Mouse (Mus musculus) forebrain, embryonic 15.5 days (tissue): ENCODE data around the gene Cspg4. TPM values are rescaled to one million over a fixed set of nuclear protein-coding genes. Genes with fewer than 3 reads are reported as not detected.
A peak's percentile ranks its signal among the peaks of the same experiment; 100 is the strongest.

ENCODE experiments used
- ATAC-seq: fragments of 200-750 bp; cut with Nextera tagmentation; replicated peaks from 2 replicates; pipeline ENCODE4 v1.8.0; 2017; ENCODE audit warnings: mild to moderate bottlenecking, moderate TSS enrichment, moderate library complexity
- H3K27ac ChIP-seq: fragments of 300-500 bp; sonication (generic); replicated peaks from 2 replicates; pipeline ENCODE4 v1.5.1; 2015; ENCODE audit warnings: mild to moderate bottlenecking, inconsistent platforms
- H3K27me3 ChIP-seq: fragments of 300-500 bp; sonication (generic); 2 replicates; pipeline ENCODE4 v1.6.1; 2015; ENCODE audit warnings: inconsistent platforms
- H3K36me3 ChIP-seq: fragments of 300-500 bp; sonication (generic); 2 replicates; pipeline ENCODE4 v1.6.1; 2015; ENCODE audit warnings: mild to moderate bottlenecking, inconsistent platforms
- H3K4me1 ChIP-seq: fragments of 300-500 bp; sonication (generic); 2 replicates; pipeline ENCODE4 v1.6.1; 2015; ENCODE audit warnings: inconsistent platforms
- H3K4me2 ChIP-seq: fragments of 300-500 bp; sonication (generic); replicated peaks from 2 replicates; pipeline ENCODE4 v1.6.1; 2015; ENCODE audit warnings: mild to moderate bottlenecking, inconsistent platforms
- H3K4me3 ChIP-seq: fragments of 300-500 bp; sonication (generic); 2 replicates; pipeline ENCODE4 v1.5.1; 2015; ENCODE audit warnings: mild to moderate bottlenecking, inconsistent platforms
- H3K9ac ChIP-seq: fragments of 300-500 bp; sonication (generic); replicated peaks from 2 replicates; pipeline ENCODE4 v1.6.1; 2015; ENCODE audit warnings: mild to moderate bottlenecking, inconsistent platforms
- H3K9me3 ChIP-seq: fragments of 300-500 bp; sonication (generic); 2 replicates; pipeline ENCODE4 v1.6.1; 2016; ENCODE audit warnings: inconsistent platforms
- WGBS: fragments of 180-500 bp; shearing (Covaris S2); methylation state at CpG from one replicate; pipeline ENCODE4 v1.1.7; 2015; ENCODE audit warnings: mixed read lengths; 5-methylcytosine and 5-hydroxymethylcytosine counted together
- polyA plus RNA-seq: library from polyadenylated mRNA; unstranded; fragments of >200 nt; fragmentation: Nextera tagmentation; extraction: Ambion mirVana; gene quantifications from 2 replicates; pipeline ENCODE4 v1.2.1, GENCODE M21; 2015

The Cspg4 gene
- polyA plus RNA-seq: 5.1 and 6.0 TPM in 2 replicates

GRCm38 (mm10) chr9:56864832-56865231 lies at the start of gene Cspg4:
TSS of gene Cspg4 (plus strand) at chr9:56865033.
- peaks cover 14% of the 10 kb centered on the region; the same call in 1 of the 2 replicates for H3K27me3 ChIP-seq
- H3K36me3 ChIP-seq: no peaks in the 10 kb centered on the region
- ATAC-seq: no peak
- peaks cover 32% of the 10 kb centered on the region for H3K4me1 ChIP-seq
- H3K9ac ChIP-seq: peak within 1 kb of the TSS; percentile 26; the same call in 1 of the 2 replicates
- no peak within 1 kb of the TSS for H3K27ac ChIP-seq
- H3K4me3 ChIP-seq: peak within 1 kb of the TSS; percentile 30
- 3% methylated on average over 24 of the region's 24 CpGs for WGBS
- peak within 1 kb of the TSS; percentile 40 for H3K4me2 ChIP-seq
- H3K9me3 ChIP-seq: no peaks in the 10 kb centered on the region

DNA sequence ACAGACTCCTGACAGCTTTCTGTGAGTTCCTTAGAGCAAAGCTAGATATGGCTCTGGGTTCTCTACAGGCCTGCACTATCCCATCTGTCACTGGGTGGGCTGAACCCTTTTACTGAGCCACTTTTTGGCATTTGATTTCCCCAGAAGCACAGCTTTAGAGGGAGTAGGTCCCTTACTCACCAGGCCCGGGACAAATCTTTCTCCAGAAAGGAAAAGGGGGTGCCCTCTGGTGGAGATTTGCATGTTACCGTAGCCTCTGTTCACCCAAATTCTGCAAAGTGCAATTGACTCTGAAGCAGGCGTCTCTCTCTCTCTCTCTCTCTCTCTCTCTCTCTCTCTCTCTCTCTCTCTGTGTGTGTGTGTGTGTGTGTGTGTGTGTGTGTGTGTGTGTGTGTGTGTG lies 39.9 kb upstream of the Cspg4 start:
- Histone ChIP-seq H3K27ac (no peak overlapping the region), H3K9ac (no peak overlapping the region), H3K4me2 (no peak overlapping the region), H3K4me3 (no peak overlapping the region), H3K36me3 (no peaks in the 10 kb centered on the region), H3K4me1 (peaks cover 18% of the 10 kb centered on the region), H3K27me3 (peaks cover 5% of the 10 kb centered on the region; the same call in 1 of the 2 replicates), H3K9me3 (no peaks in the 10 kb centered on the region)
- no peak; the same call in 1 of the 2 replicates for ATAC-seq
- WGBS: 2% methylated on average over 3 of the region's 3 CpGs

- 11% methylated on average over 21 of the region's 21 CpGs for WGBS
- Histone ChIP-seq H3K9me3 (no peaks in the 10 kb centered on the region), H3K9ac (peak overlapping the region; percentile 40; the same call in 1 of the 2 replicates), H3K4me1 (peaks cover 25% of the 10 kb centered on the region), H3K27ac (no peak overlapping the region), H3K4me3 (peak overlapping the region; percentile 27), H3K4me2 (peak overlapping the region; percentile 48), H3K27me3 (peaks cover 5% of the 10 kb centered on the region; the same call in 1 of the 2 replicates), H3K36me3 (no peaks in the 10 kb centered on the region)
- ATAC-seq: peak; percentile 61; the same call in 1 of the 2 replicates
These were observed 39.2 kb upstream of the Cspg4 start for GRCm38 (mm10) chr9:56825476-56826213.

DNA sequence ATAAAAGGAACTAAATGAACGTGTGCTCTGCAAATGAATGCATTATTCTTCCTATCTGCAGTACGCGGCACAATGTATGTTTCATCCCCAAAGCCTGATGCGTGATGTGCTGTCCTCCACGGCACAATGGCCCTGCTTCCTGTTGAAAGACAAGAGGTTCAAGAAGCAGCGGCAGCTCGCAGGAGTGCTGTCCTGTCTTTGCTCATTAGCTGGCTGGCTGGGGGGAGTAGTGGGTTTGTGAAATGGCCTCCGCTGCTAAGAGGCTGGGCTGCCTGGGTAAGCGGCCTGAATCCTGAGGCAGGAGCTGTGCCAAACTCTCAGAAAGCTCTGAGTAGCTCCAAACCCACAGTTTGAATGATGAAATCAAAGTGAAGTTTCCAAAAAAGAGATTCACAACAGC lies 36.7 kb upstream of the Cspg4 start:
- no peak overlapping the region for H3K4me2 ChIP-seq
- no peak for ATAC-seq
- no peak overlapping the region for H3K9ac ChIP-seq
- no peaks in the 10 kb centered on the region for H3K36me3 ChIP-seq
- H3K9me3 ChIP-seq: no peaks in the 10 kb centered on the region
- peaks cover 27% of the 10 kb centered on the region for H3K4me1 ChIP-seq
- no peak overlapping the region for H3K27ac ChIP-seq
- no peak overlapping the region for H3K4me3 ChIP-seq
- H3K27me3 ChIP-seq: peaks cover 5% of the 10 kb centered on the region; the same call in 1 of the 2 replicates
- WGBS: 20% methylated on average over 9 of the region's 9 CpGs

DNA sequence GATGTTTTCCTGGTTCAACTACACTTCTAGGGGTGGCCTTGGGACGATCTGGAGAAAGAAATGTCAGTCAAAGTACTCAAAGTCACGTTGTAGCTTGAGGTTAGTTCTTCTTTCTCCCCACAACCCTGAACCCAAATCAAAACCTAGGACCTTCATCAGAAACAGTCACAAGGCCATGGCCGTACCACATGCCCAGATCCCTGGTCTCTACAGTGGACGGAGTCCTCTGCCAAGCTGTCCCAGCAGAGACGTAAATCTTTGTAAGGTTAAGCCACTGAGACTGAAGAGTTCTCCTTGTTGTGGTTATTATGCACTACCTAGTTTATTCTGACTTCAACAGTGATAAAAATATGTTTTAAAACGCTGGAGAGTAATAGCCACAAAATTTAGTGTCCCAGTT lies 36.0 kb upstream of the Cspg4 start:
- Histone ChIP-seq H3K27ac (no peak overlapping the region), H3K4me3 (no peak overlapping the region), H3K4me2 (no peak overlapping the region), H3K36me3 (no peaks in the 10 kb centered on the region), H3K4me1 (peaks cover 27% of the 10 kb centered on the region), H3K27me3 (peaks cover 5% of the 10 kb centered on the region; the same call in 1 of the 2 replicates), H3K9me3 (no peaks in the 10 kb centered on the region), H3K9ac (no peak overlapping the region)
- no peak for ATAC-seq
- 84% methylated on average over 6 of the region's 6 CpGs for WGBS

DNA sequence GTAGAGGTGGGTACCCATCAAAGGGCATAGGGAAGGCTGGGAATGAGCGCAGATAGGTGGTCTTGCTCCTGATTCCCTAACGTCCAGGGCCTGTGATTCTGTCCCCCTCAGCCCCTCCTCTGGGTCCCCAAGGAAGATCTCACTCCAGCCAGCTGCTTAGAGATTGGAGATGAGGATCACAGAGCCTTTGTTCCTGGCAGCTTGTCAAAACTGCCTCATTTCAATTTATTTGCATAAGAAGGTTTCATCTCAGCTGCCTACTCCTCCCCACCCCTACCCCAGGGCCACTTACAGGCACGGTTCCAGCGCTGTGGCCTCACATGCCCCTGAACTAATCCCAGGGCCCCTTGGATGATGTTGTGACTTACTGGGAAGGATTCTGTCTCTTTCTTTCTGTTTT lies 34.7 kb upstream of the Cspg4 start:
- Histone ChIP-seq H3K9me3 (no peaks in the 10 kb centered on the region), H3K27me3 (peaks cover 5% of the 10 kb centered on the region; the same call in 1 of the 2 replicates), H3K27ac (peak overlapping the region; percentile 63), H3K4me3 (no peak overlapping the region), H3K4me2 (no peak overlapping the region), H3K9ac (0 out of 2 replicates have a peak overlapping the region, but pooled peaks have one; percentile 20), H3K4me1 (peaks cover 27% of the 10 kb centered on the region), H3K36me3 (no peaks in the 10 kb centered on the region)
- ATAC-seq: peak; percentile 69
- WGBS: 16% methylated on average over 4 of the region's 4 CpGs

DNA sequence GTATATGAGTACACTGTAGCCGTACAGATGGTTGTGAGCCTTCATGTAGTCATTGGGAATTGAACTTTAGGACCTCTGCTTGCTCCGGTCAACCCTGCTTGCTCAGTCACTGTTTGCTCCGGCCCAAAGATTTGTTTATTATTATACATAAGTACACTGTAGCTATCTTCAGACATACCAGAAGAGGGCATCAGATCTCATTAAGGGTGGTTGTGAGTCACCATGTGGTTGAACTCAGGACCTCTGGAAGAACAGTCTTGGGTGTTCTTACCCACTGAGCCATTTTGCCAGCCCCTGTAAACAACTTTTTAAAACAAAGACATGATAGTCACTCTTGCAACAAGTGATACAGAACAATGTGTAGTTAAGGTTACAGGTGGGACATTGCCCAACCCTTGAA lies 32.9 kb upstream of the Cspg4 start:
- no peak overlapping the region for H3K4me2 ChIP-seq
- no peaks in the 10 kb centered on the region for H3K9me3 ChIP-seq
- H3K27ac ChIP-seq: no peak overlapping the region
- H3K36me3 ChIP-seq: no peaks in the 10 kb centered on the region
- 86% methylated on average over 3 of the region's 3 CpGs for WGBS
- no peak for ATAC-seq
- H3K4me1 ChIP-seq: peaks cover 20% of the 10 kb centered on the region
- no peaks in the 10 kb centered on the region; the same call in 1 of the 2 replicates for H3K27me3 ChIP-seq
- no peak overlapping the region for H3K9ac ChIP-seq
- H3K4me3 ChIP-seq: no peak overlapping the region

DNA sequence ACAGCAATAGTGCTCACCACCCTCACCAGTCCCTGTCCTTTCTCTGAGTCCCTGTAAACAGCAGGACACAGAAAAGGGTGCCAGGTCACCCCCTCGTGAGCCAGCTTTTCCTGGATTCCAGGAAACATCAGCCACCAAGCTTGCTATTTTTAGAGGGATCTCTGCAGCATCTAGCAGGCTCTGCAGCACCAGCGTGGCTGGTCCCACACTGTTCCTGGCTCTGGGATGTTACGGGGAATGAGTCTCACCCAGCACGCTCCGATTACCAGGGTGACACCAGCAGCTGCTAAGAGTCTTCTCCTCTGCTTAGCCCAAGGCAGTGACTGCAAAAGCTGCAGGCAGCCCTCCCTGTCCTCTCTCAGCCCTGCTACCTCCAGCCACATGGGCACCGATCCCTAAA lies 31.9 kb upstream of the Cspg4 start:
- Histone ChIP-seq H3K9ac (no peak overlapping the region), H3K4me3 (no peak overlapping the region), H3K9me3 (no peaks in the 10 kb centered on the region), H3K4me1 (peaks cover 19% of the 10 kb centered on the region), H3K4me2 (no peak overlapping the region), H3K27ac (no peak overlapping the region), H3K36me3 (no peaks in the 10 kb centered on the region), H3K27me3 (no peaks in the 10 kb centered on the region; the same call in 1 of the 2 replicates)
- no peak for ATAC-seq
- 43% methylated on average over 6 of the region's 6 CpGs for WGBS

- 87% methylated on average over 5 of the region's 5 CpGs for WGBS
- Histone ChIP-seq H3K36me3 (no peaks in the 10 kb centered on the region), H3K4me2 (no peak overlapping the region), H3K4me1 (peaks cover 7% of the 10 kb centered on the region), H3K27ac (no peak overlapping the region), H3K4me3 (no peak overlapping the region), H3K27me3 (no peaks in the 10 kb centered on the region), H3K9me3 (no peaks in the 10 kb centered on the region), H3K9ac (no peak overlapping the region)
- ATAC-seq: no peak
These were observed 29.7 kb upstream of the Cspg4 start for GRCm38 (mm10) chr9:56835152-56835551.

- H3K4me3 ChIP-seq: no peak overlapping the region
- no peak for ATAC-seq
- H3K27me3 ChIP-seq: no peaks in the 10 kb centered on the region
- no peak overlapping the region for H3K9ac ChIP-seq
- H3K27ac ChIP-seq: no peak overlapping the region
- no peaks in the 10 kb centered on the region for H3K9me3 ChIP-seq
- H3K4me1 ChIP-seq: peaks cover 25% of the 10 kb centered on the region
- H3K4me2 ChIP-seq: no peak overlapping the region
- no peaks in the 10 kb centered on the region for H3K36me3 ChIP-seq
- WGBS: 24% methylated on average over 5 of the region's 5 CpGs
These were observed 24.1 kb upstream of the Cspg4 start for GRCm38 (mm10) chr9:56840721-56841120.

DNA sequence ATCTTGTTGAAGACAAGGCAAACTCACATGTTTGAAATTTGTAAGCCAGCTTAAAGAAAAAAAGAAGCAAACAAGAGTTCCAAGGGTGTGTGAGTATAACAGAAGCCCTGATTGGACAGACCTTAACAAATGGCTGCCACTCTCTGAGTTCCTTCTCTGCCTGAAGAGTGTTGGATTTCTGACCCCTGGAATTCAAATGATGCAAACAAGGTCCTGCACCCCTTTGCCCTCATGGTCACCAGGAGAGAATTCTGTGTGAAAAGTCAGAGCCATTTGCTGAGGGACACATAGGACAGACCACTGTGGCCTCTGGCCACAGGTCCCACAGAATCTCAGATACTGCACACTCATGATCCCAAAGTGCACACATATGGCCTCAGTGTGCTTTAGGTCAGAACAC lies 23.0 kb upstream of the Cspg4 start:
- Histone ChIP-seq H3K4me2 (no peak overlapping the region), H3K36me3 (no peaks in the 10 kb centered on the region), H3K9me3 (no peaks in the 10 kb centered on the region), H3K4me3 (no peak overlapping the region), H3K27me3 (no peaks in the 10 kb centered on the region), H3K9ac (no peak overlapping the region), H3K4me1 (peaks cover 25% of the 10 kb centered on the region), H3K27ac (no peak overlapping the region)
- ATAC-seq: no peak

DNA sequence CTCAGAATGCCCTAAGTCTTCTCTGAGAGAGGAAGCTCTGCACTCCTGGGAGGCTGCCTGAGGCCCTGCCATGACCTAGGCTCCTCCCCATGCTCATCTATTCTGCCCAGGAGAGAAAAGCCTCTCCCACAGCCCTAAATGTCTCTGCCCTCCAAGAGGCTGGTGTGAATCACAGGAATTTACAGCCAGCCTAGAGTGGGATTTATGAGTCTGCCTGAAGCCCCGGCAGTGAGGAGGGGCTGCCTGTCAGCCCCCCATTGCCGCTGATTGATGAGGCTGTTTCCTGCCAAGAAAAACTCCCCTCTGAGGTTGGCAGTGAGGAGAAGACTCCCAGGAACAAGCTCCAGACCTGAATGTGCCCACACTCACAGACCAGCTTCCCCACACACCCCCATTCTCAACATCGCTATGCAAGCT lies 22.5 kb upstream of the Cspg4 start:
- Histone ChIP-seq H3K27me3 (no peaks in the 10 kb centered on the region), H3K27ac (no peak overlapping the region), H3K9me3 (no peaks in the 10 kb centered on the region), H3K4me1 (peaks cover 25% of the 10 kb centered on the region), H3K4me2 (no peak overlapping the region), H3K4me3 (no peak overlapping the region), H3K36me3 (no peaks in the 10 kb centered on the region), H3K9ac (no peak overlapping the region)
- WGBS: 44% methylated on average over 3 of the region's 3 CpGs
- ATAC-seq: no peak
